Mouse (Mus musculus) midbrain, embryonic 16.5 days (tissue): ENCODE measurements at regions not wholly inside any gene's neighbourhood (a gene's known extent, or its start where the extent isn't known, plus 50 kb on each side); places are given as distances from the start of the nearest gene placed in this dataset.

Experiments
- ATAC-seq: fragments of 200-750 bp; cut with Nextera tagmentation; 2 replicates; pipeline ENCODE4 v1.8.0; 2017; ENCODE audit warnings: moderate TSS enrichment
- H3K27ac ChIP-seq: fragments of 300-500 bp; sonication (generic); 2 replicates; pipeline ENCODE4 v1.5.1; 2014; ENCODE audit warnings: mild to moderate bottlenecking, low read length, mixed read lengths
- H3K27me3 ChIP-seq: fragments of 300-500 bp; sonication (generic); 2 replicates; pipeline ENCODE4 v1.6.1; 2014; ENCODE audit warnings: low read depth, low read length, mixed read lengths; ENCODE audit not compliant: control insufficient read depth, insufficient read depth
- H3K36me3 ChIP-seq: fragments of 300-500 bp; sonication (generic); 2 replicates; pipeline ENCODE4 v1.6.1; 2014; ENCODE audit warnings: mild to moderate bottlenecking, low read length, moderate library complexity, mixed read lengths; ENCODE audit not compliant: control insufficient read depth, insufficient read depth
- H3K4me1 ChIP-seq: fragments of 300-500 bp; sonication (generic); 2 replicates; pipeline ENCODE4 v1.6.1; 2014; ENCODE audit warnings: mild to moderate bottlenecking, low read length, mixed read lengths; ENCODE audit not compliant: control insufficient read depth, insufficient read depth
- H3K4me2 ChIP-seq: fragments of 300-500 bp; sonication (generic); 2 replicates; pipeline ENCODE4 v1.6.1; 2014; ENCODE audit warnings: mild to moderate bottlenecking, low read length, mixed read lengths
- H3K4me3 ChIP-seq: fragments of 300-500 bp; sonication (generic); 2 replicates; pipeline ENCODE4 v1.5.1; 2014; ENCODE audit warnings: low read depth, mild to moderate bottlenecking, low read length, moderate library complexity, mixed read lengths
- H3K9ac ChIP-seq: fragments of 300-500 bp; sonication (generic); 2 replicates; pipeline ENCODE4 v1.6.1; 2014; ENCODE audit warnings: low read depth, low read length, mixed read lengths
- H3K9me3 ChIP-seq: fragments of 300-500 bp; sonication (generic); replicated peaks from 2 replicates; pipeline ENCODE4 v1.6.1; 2014; ENCODE audit warnings: mild to moderate bottlenecking, low read length, mixed read lengths; ENCODE audit not compliant: control insufficient read depth, poor library complexity, severe bottlenecking
- WGBS: fragments of 180-500 bp; shearing (Covaris S2); extraction: QIAGEN DNeasy Blood & Tissue Kit; methylation state at CpG from one replicate; pipeline ENCODE4 v1.1.7; 2014; 5-methylcytosine and 5-hydroxymethylcytosine counted together

DNA sequence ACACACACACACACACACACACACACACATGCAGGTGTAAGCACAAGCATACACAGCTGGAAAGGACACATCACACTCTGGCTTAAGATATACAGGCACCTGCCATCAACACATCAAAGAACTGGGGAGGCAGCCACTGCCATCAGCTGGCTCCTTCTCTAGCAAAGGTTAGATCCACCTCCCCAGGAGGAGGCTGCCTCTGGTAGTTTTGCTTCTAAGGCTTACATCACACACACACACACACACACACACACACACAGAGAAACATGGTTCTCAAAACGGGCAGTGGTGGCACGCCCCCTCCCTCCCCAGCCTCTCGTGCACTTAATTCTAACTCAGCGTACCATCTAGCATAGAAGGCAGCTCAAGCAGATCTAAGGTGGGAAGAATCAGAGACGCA is 126.9 kb upstream of the Zdhhc25 start:
- no peak for ATAC-seq
- no peak overlapping the region for H3K9ac ChIP-seq
- no peaks in the 10 kb centered on the region for H3K27me3 ChIP-seq
- H3K9me3 ChIP-seq: no peaks in the 10 kb centered on the region
- H3K4me2 ChIP-seq: no peak overlapping the region
- no peaks in the 10 kb centered on the region for H3K36me3 ChIP-seq
- H3K4me1 ChIP-seq: peaks cover 2% of the 10 kb centered on the region; the same call in 1 of the 2 replicates
- WGBS: 15% methylated on average over 4 of the region's 5 CpGs
- no peak overlapping the region for H3K4me3 ChIP-seq
- H3K27ac ChIP-seq: no peak overlapping the region

- Histone ChIP-seq H3K9me3 (no peaks in the 10 kb centered on the region), H3K4me2 (no peak overlapping the region), H3K36me3 (no peaks in the 10 kb centered on the region), H3K4me1 (no peaks in the 10 kb centered on the region), H3K27ac (no peak overlapping the region), H3K4me3 (no peak overlapping the region), H3K27me3 (no peaks in the 10 kb centered on the region), H3K9ac (no peak overlapping the region)
- ATAC-seq: no peak
- WGBS: 81% methylated on average over 6 of the region's 6 CpGs
Observed at GRCm38 (mm10) chr15:88483471-88483870, 116.6 kb upstream of the Zdhhc25 start.

DNA sequence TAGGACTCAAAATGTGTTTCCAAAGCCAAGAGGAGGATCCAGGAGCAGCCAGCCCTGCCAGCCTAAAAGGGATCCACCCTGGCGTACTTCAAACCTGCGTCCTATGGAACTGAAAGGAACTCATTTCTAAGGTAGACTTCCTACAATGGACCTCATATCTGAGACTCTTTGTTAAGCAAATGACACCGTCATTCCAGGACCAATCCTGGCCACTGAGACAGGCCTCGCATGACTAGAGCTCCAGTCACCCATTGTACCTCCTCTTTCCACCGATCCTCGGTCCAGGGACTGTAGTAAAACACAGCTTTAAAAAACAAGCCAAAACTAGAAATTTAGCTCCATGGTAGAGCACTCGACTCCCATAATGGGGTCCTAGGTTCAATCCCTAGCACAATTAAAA is 110.4 kb upstream of the Zdhhc25 start:
- H3K9ac ChIP-seq: no peak overlapping the region
- no peaks in the 10 kb centered on the region for H3K4me1 ChIP-seq
- no peak overlapping the region for H3K4me2 ChIP-seq
- WGBS: 89% methylated on average over 7 of the region's 7 CpGs
- H3K36me3 ChIP-seq: no peaks in the 10 kb centered on the region
- ATAC-seq: no peak
- H3K27me3 ChIP-seq: no peaks in the 10 kb centered on the region
- no peak overlapping the region for H3K4me3 ChIP-seq
- H3K27ac ChIP-seq: no peak overlapping the region
- no peaks in the 10 kb centered on the region for H3K9me3 ChIP-seq

- Histone ChIP-seq H3K9ac (no peak overlapping the region), H3K4me3 (no peak overlapping the region), H3K4me1 (no peaks in the 10 kb centered on the region), H3K9me3 (no peaks in the 10 kb centered on the region), H3K27ac (no peak overlapping the region), H3K36me3 (no peaks in the 10 kb centered on the region), H3K4me2 (no peak overlapping the region), H3K27me3 (no peaks in the 10 kb centered on the region)
- 23% methylated on average over 12 of the region's 12 CpGs for WGBS
- ATAC-seq: no peak
Observed at GRCm38 (mm10) chr15:88490316-88491090, 109.6 kb upstream of the Zdhhc25 start.

GRCm38 (mm10) chr15:88491091-88491366 is 109.1 kb upstream of the Zdhhc25 start:
- Histone ChIP-seq H3K27ac (no peak overlapping the region), H3K4me2 (no peak overlapping the region), H3K36me3 (no peaks in the 10 kb centered on the region), H3K9me3 (no peaks in the 10 kb centered on the region), H3K27me3 (no peaks in the 10 kb centered on the region), H3K4me3 (no peak overlapping the region), H3K9ac (no peak overlapping the region), H3K4me1 (no peaks in the 10 kb centered on the region)
- no peak for ATAC-seq
- WGBS: 43% methylated on average over 5 of the region's 5 CpGs

DNA sequence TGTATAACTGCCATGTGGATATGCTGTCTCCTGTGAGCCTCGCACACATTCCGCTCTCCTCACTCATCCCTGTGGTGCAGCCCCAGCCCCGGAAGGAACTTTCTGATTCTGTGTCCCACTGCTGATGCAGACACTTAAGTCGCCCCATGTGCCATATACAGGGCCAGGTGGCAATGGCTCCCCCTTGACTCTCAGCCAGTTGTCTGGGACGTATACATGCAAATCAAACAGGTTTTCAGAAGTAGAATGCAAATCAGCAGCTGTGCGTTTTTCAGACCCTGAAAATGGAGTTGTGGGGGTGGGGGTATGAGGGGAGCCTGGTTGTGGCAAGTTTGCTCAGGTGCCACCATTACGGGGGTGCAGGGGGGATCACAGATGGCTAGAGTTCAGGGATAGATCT is 102.1 kb upstream of the Zdhhc25 start:
- 87% methylated on average over 7 of the region's 7 CpGs for WGBS
- Histone ChIP-seq H3K9me3 (no peaks in the 10 kb centered on the region), H3K27me3 (no peaks in the 10 kb centered on the region), H3K4me1 (no peaks in the 10 kb centered on the region), H3K9ac (no peak overlapping the region), H3K36me3 (no peaks in the 10 kb centered on the region), H3K4me3 (no peak overlapping the region), H3K27ac (no peak overlapping the region), H3K4me2 (no peak overlapping the region)
- no peak for ATAC-seq

DNA sequence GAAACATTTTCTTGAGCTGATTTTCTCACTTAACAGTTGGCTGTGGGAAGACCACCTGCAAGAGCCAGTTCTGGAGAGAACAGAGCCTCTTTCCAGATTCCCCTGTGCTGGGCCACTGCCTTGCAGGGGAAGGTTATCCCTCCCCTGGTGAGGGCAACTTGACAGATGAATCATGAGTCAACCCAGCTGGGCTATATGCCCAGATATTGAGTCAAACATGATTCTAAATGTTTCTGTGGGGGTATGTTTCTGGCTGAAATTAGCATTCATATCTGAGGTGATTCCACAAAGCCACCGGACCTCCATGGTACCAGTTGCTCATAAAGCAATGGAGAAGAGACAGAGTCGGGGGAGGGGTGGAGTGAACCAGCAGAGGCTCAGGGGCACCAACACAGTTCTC is 97.8 kb upstream of the Zdhhc25 start:
- Histone ChIP-seq H3K27me3 (no peaks in the 10 kb centered on the region), H3K9me3 (no peaks in the 10 kb centered on the region), H3K9ac (no peak overlapping the region), H3K27ac (no peak overlapping the region), H3K36me3 (no peaks in the 10 kb centered on the region), H3K4me2 (no peak overlapping the region), H3K4me1 (no peaks in the 10 kb centered on the region), H3K4me3 (no peak overlapping the region)
- WGBS: 90% methylated on average over 2 of the region's 2 CpGs
- ATAC-seq: no peak

DNA sequence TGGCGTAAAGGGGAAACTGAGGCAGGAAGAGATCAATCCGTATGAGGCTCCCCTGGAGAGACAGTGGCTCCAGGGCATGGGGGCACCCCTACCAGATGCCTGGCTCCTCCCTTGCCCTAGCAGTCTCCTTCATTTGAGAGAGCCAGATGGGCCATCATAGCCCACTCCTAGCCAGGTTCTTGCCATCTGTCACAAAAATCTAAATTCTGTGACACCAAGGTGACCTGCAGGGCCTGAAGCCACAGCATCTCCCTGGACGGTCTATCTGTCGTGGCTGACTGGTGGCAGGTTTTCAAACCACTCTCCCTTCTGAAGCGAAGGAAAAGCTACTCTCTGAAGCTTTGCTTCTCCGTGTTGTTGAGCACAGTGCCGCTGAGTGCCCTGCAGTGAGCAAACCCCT is 96.2 kb upstream of the Zdhhc25 start:
- Histone ChIP-seq H3K27ac (no peak overlapping the region), H3K9ac (no peak overlapping the region), H3K36me3 (no peaks in the 10 kb centered on the region), H3K9me3 (no peaks in the 10 kb centered on the region), H3K4me3 (no peak overlapping the region), H3K4me2 (no peak overlapping the region), H3K4me1 (no peaks in the 10 kb centered on the region), H3K27me3 (no peaks in the 10 kb centered on the region)
- 72% methylated on average over 7 of the region's 7 CpGs for WGBS
- no peak for ATAC-seq

- Histone ChIP-seq H3K27ac (no peak overlapping the region), H3K36me3 (no peaks in the 10 kb centered on the region), H3K9me3 (no peaks in the 10 kb centered on the region), H3K4me2 (no peak overlapping the region), H3K4me1 (no peaks in the 10 kb centered on the region), H3K9ac (no peak overlapping the region), H3K4me3 (no peak overlapping the region), H3K27me3 (no peaks in the 10 kb centered on the region)
- ATAC-seq: no peak
- 59% methylated on average over 13 of the region's 13 CpGs for WGBS
Observed at GRCm38 (mm10) chr15:88505491-88506119, 94.5 kb upstream of the Zdhhc25 start.
